Mouse (Mus musculus): ENCODE results near the gene Rbms3. TPM values are rescaled to one million over a fixed set of nuclear protein-coding genes. Genes with fewer than 3 reads are reported as not detected.

Rbms3 gene
- total RNA-seq, 2 experiments from 2014 or later = 11.5 to 13.0 TPM

DNA sequence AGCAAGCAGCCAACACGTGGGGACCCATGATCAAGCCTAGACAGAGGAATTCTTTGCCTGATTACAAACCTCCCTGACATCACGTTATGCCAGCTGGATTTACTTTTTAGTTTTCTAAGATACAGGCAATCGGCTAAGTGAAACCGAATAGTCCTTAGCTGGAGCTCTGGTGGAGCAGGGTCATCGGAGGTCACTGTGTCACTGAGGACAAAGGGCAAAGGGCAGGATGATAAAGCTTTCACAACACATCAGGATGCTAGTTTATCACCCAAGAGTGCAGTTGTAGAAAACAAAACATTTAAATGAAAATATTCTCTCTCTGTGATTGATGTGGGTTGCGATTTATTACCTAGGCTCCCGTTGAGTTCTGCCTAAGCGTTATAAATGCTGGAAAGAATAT is 233.1 kb downstream of the Rbms3 start:
- no peak for TF ChIP-seq CTCF (IDR thresholded peaks at IDR 0.05)
- intact Hi-C loops (cut with DNase I) = no loop called here
- no peak overlapping the region for H3K27ac ChIP-seq
- no peak for DNase-seq (ENCODE audit: extremely low spot score in 1 of 2, low spot score in 2 of 2)
- no peak overlapping the region for H3K4me3 ChIP-seq

DNA sequence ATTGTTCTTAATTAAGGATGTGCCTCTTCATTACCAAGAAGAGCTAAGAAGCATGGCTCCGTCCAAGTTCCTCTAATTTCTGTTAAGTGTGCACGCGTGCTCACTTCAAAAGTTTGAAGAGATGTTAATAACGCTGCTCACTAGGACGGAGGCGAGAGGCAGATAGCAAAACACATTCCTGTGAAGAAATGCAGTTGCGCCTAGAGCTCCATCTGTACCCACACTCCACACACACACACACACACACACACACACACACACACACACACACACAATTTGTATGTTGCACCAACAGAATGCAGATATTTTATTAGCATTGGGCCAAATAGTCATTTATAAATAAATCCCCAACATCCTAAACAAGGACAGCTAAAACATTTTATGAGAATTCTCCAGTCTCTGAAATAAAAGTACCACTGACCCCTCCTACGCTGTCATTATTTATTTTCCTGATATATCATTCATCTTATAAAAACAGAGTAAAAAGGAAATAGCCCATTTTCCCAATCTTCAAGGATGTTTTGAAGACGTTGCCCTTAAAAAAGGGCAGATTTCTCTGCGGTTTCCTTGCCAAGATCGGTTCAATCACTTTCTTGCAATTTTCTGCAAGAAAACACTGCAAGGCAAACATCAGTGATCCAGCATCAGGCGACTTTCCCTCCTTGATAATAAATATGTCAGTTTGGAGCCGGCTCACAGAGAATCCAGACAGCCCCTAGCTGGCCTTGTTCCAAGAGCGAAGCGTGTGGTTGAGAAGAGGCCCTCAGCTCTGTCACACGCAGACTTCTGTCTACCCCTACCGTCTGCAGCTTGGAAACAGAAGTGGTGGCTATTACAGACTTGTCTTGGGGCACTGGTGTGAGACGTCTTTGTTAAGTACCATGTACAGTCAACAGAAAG is 235.8 kb downstream of the Rbms3 start:
- DNase-seq (ENCODE audit: extremely low spot score in 1 of 2, low spot score in 2 of 2) = no peak
- no peak overlapping the region for H3K27ac ChIP-seq
- TF ChIP-seq CTCF (IDR thresholded peaks at IDR 0.05) = no peak
- H3K4me3 ChIP-seq = no peak overlapping the region
- intact Hi-C loops (cut with DNase I) = no loop called here

DNA sequence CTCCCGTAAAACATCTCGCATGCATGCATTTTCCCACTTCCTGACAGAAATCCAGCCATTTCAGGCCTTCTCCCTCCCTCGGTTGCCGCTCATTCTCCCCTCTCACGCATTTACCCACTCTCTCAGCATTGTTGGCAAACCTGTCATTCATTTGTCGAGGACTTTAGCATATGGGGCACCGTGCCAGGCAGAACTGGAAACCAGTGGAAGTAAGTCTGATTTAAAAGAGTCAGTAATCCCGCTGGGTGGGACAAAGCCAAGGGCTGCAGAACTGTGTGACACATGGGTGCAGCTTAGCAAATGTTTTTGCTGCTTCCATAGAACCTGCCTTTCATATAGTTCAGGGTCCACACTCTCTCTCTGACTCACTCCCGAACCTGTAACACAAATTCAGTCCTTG is 241.7 kb downstream of the Rbms3 start:
- no peak for TF ChIP-seq CTCF (IDR thresholded peaks at IDR 0.05)
- no peak for DNase-seq (ENCODE audit: extremely low spot score in 1 of 2, low spot score in 2 of 2)
- H3K4me3 ChIP-seq = no peak overlapping the region

DNA sequence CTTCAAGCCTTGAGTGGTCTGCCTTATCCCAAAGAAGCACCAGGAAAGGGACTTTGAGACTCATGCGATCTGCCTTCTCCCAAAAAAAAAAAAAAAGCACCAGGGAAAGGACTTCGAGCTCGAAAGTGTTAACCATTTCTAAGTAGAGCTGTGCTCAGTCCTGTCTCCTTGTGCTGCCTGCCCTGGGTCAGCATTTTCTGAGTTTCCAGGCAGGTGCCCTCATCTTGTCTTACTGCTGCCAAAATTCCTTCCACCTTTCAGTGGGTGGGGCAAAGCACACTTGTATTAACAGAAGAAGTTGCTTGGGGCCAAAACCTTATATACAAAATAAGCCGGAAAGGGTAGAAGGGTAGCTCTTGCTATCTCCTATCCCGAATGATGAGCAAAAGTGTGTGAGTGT is 248.8 kb downstream of the Rbms3 start:
- intact Hi-C loops (cut with DNase I) = no loop called here
- Histone ChIP-seq H3K4me3 (no peak overlapping the region), H3K27ac (no peak overlapping the region)
- TF ChIP-seq CTCF (IDR thresholded peaks at IDR 0.05) = no peak
- DNase-seq (ENCODE audit: extremely low spot score in 1 of 2, low spot score in 2 of 2) = no peak

More for the DNA sequence above, 241.7 kb downstream of the Rbms3 start:
- no peak overlapping the region for H3K27ac ChIP-seq
- intact Hi-C loops (cut with DNase I) = no loop called here

DNA sequence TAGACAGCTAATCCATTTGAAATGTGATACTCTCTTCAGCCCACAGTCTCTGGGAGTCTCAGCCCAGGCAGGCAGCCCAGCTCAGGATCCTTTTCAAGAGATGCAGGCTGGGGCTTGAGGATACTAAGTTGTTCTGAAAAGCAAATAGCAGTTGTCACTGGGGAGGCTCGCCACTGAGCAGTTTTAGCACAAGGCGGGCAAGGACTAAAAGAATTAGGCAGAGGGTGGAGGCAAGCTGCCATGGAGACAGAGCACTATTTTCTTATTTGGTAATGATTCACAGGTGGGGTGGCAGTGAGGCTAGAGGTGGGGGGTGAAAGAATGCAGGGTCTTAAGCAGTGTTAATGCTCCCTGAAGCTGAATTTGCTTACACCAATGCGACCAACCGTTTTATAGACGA is 249.6 kb downstream of the Rbms3 start:
- Histone ChIP-seq H3K27ac (no peak overlapping the region), H3K4me3 (no peak overlapping the region)
- TF ChIP-seq CTCF (IDR thresholded peaks at IDR 0.05) = no peak
- no peak for DNase-seq (ENCODE audit: extremely low spot score in 1 of 2, low spot score in 2 of 2)
- intact Hi-C loops (cut with DNase I) = no loop called here

DNA sequence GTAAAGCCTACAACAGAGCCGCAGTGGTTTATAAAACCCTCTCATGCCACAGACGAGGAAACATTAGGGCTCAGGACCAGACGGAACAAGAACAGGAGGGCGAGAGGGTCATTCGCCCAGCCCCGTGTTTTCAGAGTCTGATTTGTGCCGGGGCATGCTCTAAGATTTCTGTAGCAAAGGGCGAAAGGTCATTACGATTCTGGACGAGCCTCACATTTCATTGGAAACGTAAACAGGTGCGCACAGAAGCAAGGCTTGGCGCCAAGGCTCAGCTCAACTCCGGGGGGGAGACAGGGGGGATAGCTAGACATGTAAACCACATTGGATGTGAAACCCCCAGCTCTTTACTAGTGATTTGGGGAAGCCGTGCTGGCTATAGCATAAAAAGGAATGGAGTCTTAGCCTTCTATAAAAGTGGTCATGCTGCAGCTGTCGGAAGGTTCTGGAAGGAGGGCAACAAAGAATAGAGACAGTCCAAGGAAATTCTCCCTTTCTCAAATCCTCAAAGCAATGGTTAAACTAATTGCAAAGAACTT is 250.2 kb downstream of the Rbms3 start:
- Histone ChIP-seq H3K4me3 (no peak overlapping the region), H3K27ac (no peak overlapping the region)
- intact Hi-C loops (cut with DNase I) = no loop called here
- no peak for TF ChIP-seq CTCF (IDR thresholded peaks at IDR 0.05)
- no peak for DNase-seq (ENCODE audit: extremely low spot score in 1 of 2, low spot score in 2 of 2)

DNA sequence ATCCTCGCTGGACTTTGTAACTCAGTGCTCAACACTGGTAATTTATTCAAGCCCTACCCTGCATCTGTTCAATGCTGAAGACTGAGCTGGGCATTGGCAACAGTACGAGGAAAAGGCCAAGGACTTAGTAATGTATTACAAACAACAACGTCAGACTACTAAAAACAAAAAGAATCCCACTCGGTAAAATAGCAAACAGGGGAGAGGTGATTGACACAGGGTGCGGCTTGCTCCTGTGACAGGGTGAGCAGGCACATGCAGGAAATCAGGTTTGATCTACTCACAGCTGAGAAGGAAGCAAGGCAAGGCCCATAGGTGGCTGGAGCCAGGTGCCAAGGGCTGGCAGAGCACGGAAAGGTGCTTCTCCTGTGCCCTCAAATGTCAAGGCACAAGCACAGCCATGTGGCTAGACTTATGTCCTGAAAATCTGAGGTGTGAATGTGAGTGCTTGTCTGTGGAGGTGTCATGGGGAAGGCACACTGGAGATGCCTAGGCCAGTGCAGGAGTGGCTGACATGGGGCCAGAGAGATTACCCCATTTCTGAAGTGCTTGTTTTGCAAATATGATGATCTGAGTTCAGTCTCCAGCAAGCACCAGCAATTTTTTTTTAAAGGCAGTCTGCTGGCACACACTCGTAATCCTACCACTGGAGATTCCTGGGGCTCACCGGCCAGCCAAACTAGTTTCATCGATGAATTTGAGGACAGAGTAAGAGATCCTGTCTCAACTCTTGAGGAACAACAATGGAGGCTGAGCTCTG is 251.4 kb downstream of the Rbms3 start:
- DNase-seq (ENCODE audit: extremely low spot score in 1 of 2, low spot score in 2 of 2) = no peak
- TF ChIP-seq CTCF (IDR thresholded peaks at IDR 0.05) = no peak
- intact Hi-C loops (cut with DNase I) = no loop called here

DNA sequence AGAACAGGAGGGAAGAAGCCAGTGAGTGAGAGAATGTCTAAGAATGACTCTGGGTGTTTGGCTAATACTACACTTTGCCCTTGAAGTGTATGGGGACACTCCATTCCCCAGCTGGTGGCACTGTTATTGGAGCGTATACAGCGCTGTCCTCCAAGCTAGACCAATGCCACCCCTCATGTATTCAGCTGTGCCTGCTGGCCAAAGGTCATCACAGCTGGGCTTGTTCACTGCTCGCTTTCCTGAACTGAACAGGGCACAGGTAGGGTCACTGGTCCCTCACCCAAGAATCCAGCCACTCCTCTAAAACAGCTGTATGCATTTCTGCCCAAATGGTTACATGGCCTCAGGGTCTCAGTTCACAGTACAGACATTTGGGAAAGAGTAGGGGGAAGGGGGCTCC is 253.9 kb downstream of the Rbms3 start:
- intact Hi-C loops (cut with DNase I) = no loop called here
- no peak overlapping the region for H3K27ac ChIP-seq
- no peak for DNase-seq (ENCODE audit: extremely low spot score in 1 of 2, low spot score in 2 of 2)
- TF ChIP-seq CTCF (IDR thresholded peaks at IDR 0.05) = no peak
- no peak overlapping the region for H3K4me3 ChIP-seq

More for the DNA sequence above, 251.4 kb downstream of the Rbms3 start:
- Histone ChIP-seq H3K27ac (no peak overlapping the region), H3K4me3 (no peak overlapping the region)

DNA sequence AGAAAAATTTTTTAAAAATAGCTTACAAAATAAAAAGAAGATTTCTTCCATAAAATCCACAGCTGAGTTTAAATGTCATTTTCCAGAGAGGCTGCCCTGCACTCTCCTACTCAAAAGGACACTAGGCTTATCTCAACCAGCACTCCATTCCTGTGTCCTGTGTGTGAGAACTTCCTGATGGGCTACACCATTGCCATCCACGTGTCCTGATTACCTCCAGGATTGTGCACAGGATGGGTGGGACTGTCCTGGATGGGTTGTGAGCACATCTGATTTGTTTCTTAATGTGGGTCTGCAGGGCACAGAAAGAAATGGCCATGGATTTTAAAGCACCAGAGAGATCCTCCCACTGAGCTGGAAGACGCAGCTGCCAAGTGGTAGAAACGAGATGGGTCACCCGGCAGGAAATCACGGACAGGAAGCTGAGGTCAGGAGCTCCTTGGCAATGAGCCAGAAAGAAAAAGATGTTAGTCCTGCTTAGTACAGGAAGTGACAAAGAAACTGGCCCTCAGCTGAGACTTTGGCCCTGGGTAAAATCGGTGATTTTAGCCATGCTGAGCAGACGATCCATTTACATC is 256.5 kb downstream of the Rbms3 start:
- Histone ChIP-seq H3K4me3 (no peak overlapping the region), H3K27ac (no peak overlapping the region)
- intact Hi-C loops (cut with DNase I) = no loop called here
- DNase-seq (ENCODE audit: extremely low spot score in 1 of 2, low spot score in 2 of 2) = no peak
- no peak for TF ChIP-seq CTCF (IDR thresholded peaks at IDR 0.05)

DNA sequence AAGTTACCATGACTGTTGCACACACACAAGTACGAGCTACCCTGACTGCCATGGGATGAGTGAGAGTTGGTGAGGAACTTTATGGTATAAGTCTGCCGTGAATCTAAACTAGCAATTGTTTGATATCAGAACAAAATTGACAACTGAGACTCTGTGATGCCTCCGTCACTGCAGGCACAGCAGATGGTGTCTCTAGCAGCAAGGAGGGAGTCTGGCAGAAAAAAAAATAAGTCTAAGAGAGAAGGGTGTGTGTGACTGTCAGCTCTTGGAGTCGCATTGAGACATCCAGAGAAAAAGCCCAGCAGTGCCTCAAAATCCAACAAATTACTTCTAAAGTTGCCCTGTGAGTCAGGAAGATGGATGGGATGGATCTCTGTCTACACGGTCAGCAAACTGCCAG is 257.7 kb downstream of the Rbms3 start:
- Histone ChIP-seq H3K4me3 (no peak overlapping the region), H3K27ac (no peak overlapping the region)
- no peak for TF ChIP-seq CTCF (IDR thresholded peaks at IDR 0.05)
- intact Hi-C loops (cut with DNase I) = no loop called here
- DNase-seq (ENCODE audit: extremely low spot score in 1 of 2, low spot score in 2 of 2) = no peak

DNA sequence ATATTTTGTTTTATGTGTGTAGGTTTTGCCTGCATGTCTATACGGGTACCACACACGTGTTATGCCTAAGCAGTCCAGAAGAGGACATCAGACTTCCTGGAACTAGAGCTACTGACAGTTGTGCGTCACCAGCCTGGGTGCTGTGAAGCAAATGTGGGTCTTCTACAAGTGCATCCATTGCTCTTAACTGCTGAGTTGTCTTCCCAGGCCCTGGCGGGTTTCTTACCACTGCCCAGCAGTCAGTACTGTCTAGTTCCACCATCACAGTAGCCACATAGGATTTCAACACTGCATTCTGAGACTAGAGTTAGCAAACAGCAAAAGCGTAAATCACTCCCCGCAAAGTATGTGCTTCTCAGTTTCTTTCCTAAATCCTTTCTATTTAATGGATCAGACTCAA is 259.6 kb downstream of the Rbms3 start:
- no peak for TF ChIP-seq CTCF (IDR thresholded peaks at IDR 0.05)
- no peak overlapping the region for H3K27ac ChIP-seq
- DNase-seq (ENCODE audit: extremely low spot score in 1 of 2, low spot score in 2 of 2) = no peak
- H3K4me3 ChIP-seq = no peak overlapping the region
- intact Hi-C loops (cut with DNase I) = no loop called here

DNA sequence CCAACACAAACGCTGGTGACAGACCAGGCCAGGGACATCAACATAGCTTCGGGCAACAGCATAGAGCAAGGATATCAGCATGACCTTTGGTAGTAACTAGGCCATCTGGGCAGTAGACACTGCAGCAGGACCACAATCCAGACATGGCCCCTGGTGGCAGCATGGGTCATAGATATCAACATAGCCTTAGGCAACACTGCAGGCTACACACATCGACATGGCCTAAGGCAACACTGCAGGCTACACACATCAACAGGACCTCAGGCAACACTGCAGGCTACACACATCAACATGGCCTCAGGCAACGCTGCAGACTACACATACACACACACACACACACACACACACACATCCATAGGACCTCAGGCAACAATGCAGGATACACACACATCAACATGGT is 261.7 kb downstream of the Rbms3 start:
- intact Hi-C loops (cut with DNase I) = no loop called here
- TF ChIP-seq CTCF (IDR thresholded peaks at IDR 0.05) = no peak
- DNase-seq (ENCODE audit: extremely low spot score in 1 of 2, low spot score in 2 of 2) = no peak
- Histone ChIP-seq H3K4me3 (no peak overlapping the region), H3K27ac (no peak overlapping the region)

Measured in left cerebral cortex, adult 2 months (tissue).